Mouse (Mus musculus) E14TG2a.4 (cell line): ENCODE data around the gene Tstd1.

ENCODE experiments used
- CTCF ChIP-seq: conservative IDR thresholded peaks from 2 replicates; pipeline ENCODE4 v1.5.1; 2014; ENCODE audit warnings: low read length
- NANOG ChIP-seq: IDR thresholded peaks from 2 replicates; pipeline ENCODE4 v1.6.1; 2014; ENCODE audit warnings: borderline replicate concordance, low read length, mixed read lengths
- POU5F1 ChIP-seq: IDR thresholded peaks from 2 replicates; pipeline ENCODE4 v1.6.1; 2014; ENCODE audit warnings: low read length, borderline replicate concordance

DNA sequence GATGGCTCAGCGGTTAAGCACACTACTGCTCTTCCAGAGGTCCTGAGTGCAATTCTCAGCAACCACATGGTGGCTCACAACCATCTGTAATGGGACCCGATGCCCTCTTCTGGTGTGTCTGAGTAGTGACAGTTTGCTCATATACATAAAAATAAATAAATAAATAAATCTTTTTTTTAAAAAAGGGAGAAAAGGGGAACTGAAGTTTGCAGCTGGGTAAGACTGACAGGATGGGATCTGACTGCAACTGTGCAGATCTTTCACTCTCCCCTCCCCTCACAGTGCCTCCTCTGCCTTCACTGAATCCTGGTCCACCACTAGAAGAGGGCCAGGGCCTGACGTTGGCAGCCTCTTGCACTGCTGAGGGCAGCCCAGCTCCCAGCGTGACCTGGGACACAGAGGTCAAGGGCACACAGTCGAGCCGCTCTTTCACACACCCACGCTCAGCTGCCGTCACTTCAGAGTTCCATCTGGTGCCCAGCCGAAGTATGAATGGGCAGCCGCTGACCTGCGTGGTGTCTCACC is 36.5 kb upstream of the Tstd1 start:
- TF ChIP-seq CTCF: no peak
- TF ChIP-seq POU5F1: no peak
- TF ChIP-seq NANOG: no peak
